Mouse (Mus musculus) liver, adult 2 months (tissue): ENCODE results near the gene Olfml2a. TPM values are rescaled to one million over a fixed set of nuclear protein-coding genes. Genes with fewer than 3 reads are reported as not detected.

Experiments
- DNase-seq: peaks from one replicate; pipeline ENCODE4 v3.0.0-alpha.2; 2011; ENCODE audit warnings: low read depth, low spot score; ENCODE audit errors: extremely low read depth
- H3K27ac ChIP-seq: fragments of 200-500 bp; replicated peaks from 2 replicates; pipeline ENCODE4 v1.5.1; 2012; ENCODE audit warnings: low read depth, mild to moderate bottlenecking, control low read depth, inconsistent platforms, low read length; ENCODE audit not compliant: insufficient read depth
- H3K27me3 ChIP-seq: fragments of 200-500 bp; 2 replicates; pipeline ENCODE4 v1.6.1; 2012; ENCODE audit warnings: mild to moderate bottlenecking, moderate library complexity, low read length, inconsistent platforms; ENCODE audit not compliant: control insufficient read depth, insufficient read depth
- H3K36me3 ChIP-seq: fragments of 200-500 bp; 2 replicates; pipeline ENCODE4 v1.6.1; 2012; ENCODE audit warnings: low read length, inconsistent platforms; ENCODE audit not compliant: control insufficient read depth, insufficient read depth
- H3K4me1 ChIP-seq: fragments of 200-500 bp; 2 replicates; pipeline ENCODE4 v1.6.1; 2011; ENCODE audit warnings: low read length; ENCODE audit not compliant: control insufficient read depth, insufficient read depth
- H3K4me3 ChIP-seq: fragments of 200-500 bp; 2 replicates; pipeline ENCODE4 v1.5.1; 2011; ENCODE audit warnings: low read depth, mild to moderate bottlenecking, control low read depth, low read length, moderate library complexity; ENCODE audit not compliant: insufficient read depth
- H3K79me2 ChIP-seq: fragments of 200-500 bp; 2 replicates; pipeline ENCODE4 v1.6.1; 2012; ENCODE audit warnings: inconsistent platforms, mild to moderate bottlenecking, low read length, moderate library complexity; ENCODE audit not compliant: control insufficient read depth, insufficient read depth
- H3K9ac ChIP-seq: fragments of 200-500 bp; 2 replicates; pipeline ENCODE4 v1.6.1; 2012; ENCODE audit warnings: low read depth, mild to moderate bottlenecking, control low read depth, inconsistent platforms, low read length
- CTCF ChIP-seq: fragments of 200-500 bp; IDR thresholded peaks from 2 replicates; pipeline ENCODE4 v1.5.1; 2011; ENCODE audit warnings: low read depth, low read length, control low read depth
- POLR2A ChIP-seq: fragments of 200-500 bp; IDR thresholded peaks from 2 replicates; pipeline ENCODE4 v1.6.1; 2011; ENCODE audit warnings: low read length, control low read depth; ENCODE audit not compliant: insufficient read depth; ENCODE audit errors: extremely low read depth
- WGBS: fragments of 180-500 bp; shearing (Covaris S2); methylation state at CpG from one replicate; pipeline ENCODE4 v1.1.7; 2018; 5-methylcytosine and 5-hydroxymethylcytosine counted together
- polyA plus RNA-seq: library from polyadenylated mRNA; depleted of rRNA; stranded (reverse); fragments of >200 nt; gene quantifications from 2 replicates; pipeline ENCODE4 v1.2.3, GENCODE M21; 2012
- total RNA-seq: library from RNA; depleted of rRNA; stranded (reverse); fragments of >200 nt; gene quantifications from 2 replicates; pipeline ENCODE4 v1.2.3, GENCODE M21; 2014

The Olfml2a gene
- total and polyA plus RNA-seq, 2 experiments: 0.07 to 0.09 TPM

GRCm38 (mm10) chr2:38970057-38970456 is 38.3 kb downstream of the Olfml2a start:
- no peak for TF ChIP-seq CTCF
- Histone ChIP-seq H3K27ac (no peak overlapping the region), H3K36me3 (no peaks in the 10 kb centered on the region), H3K9ac (no peak overlapping the region), H3K4me1 (no peaks in the 10 kb centered on the region), H3K27me3 (no peaks in the 10 kb centered on the region), H3K79me2 (no peaks in the 10 kb centered on the region), H3K4me3 (no peak overlapping the region)
- no peak for DNase-seq
- 69% methylated on average over 5 of the region's 5 CpGs for WGBS

- Histone ChIP-seq H3K27ac (no peak overlapping the region), H3K79me2 (no peaks in the 10 kb centered on the region), H3K36me3 (no peaks in the 10 kb centered on the region), H3K4me1 (no peaks in the 10 kb centered on the region), H3K27me3 (no peaks in the 10 kb centered on the region), H3K4me3 (no peak overlapping the region), H3K9ac (no peak overlapping the region)
- DNase-seq: no peak
- TF ChIP-seq POLR2A (no peak), CTCF (no peak)
- 46% methylated on average over 2 of the region's 2 CpGs for WGBS
Measured at GRCm38 (mm10) chr2:38973223-38973622, 41.4 kb downstream of the Olfml2a start.

GRCm38 (mm10) chr2:38973701-38974100 is 41.9 kb downstream of the Olfml2a start:
- DNase-seq: no peak
- Histone ChIP-seq H3K27ac (no peak overlapping the region), H3K36me3 (no peaks in the 10 kb centered on the region), H3K27me3 (no peaks in the 10 kb centered on the region), H3K9ac (no peak overlapping the region), H3K4me3 (no peak overlapping the region), H3K4me1 (no peaks in the 10 kb centered on the region), H3K79me2 (no peaks in the 10 kb centered on the region)
- 78% methylated on average over 7 of the region's 7 CpGs for WGBS
- TF ChIP-seq POLR2A (no peak), CTCF (no peak)

GRCm38 (mm10) chr2:38974171-38974570 is 42.4 kb downstream of the Olfml2a start:
- DNase-seq: no peak
- no peak overlapping the region for H3K27ac ChIP-seq
- no peaks in the 10 kb centered on the region for H3K79me2 ChIP-seq
- no peak for TF ChIP-seq CTCF
- TF ChIP-seq POLR2A: no peak
- H3K27me3 ChIP-seq: no peaks in the 10 kb centered on the region
- H3K36me3 ChIP-seq: no peaks in the 10 kb centered on the region
- H3K9ac ChIP-seq: no peak overlapping the region
- no peak overlapping the region for H3K4me3 ChIP-seq
- WGBS: 62% methylated on average over 2 of the region's 2 CpGs
- H3K4me1 ChIP-seq: no peaks in the 10 kb centered on the region

GRCm38 (mm10) chr2:38975181-38975580 is 43.4 kb downstream of the Olfml2a start:
- Histone ChIP-seq H3K4me3 (no peak overlapping the region), H3K9ac (no peak overlapping the region), H3K79me2 (no peaks in the 10 kb centered on the region), H3K27me3 (no peaks in the 10 kb centered on the region), H3K4me1 (no peaks in the 10 kb centered on the region), H3K36me3 (no peaks in the 10 kb centered on the region), H3K27ac (no peak overlapping the region)
- TF ChIP-seq POLR2A: no peak
- no peak for TF ChIP-seq CTCF
- DNase-seq: no peak
- WGBS: 85% methylated on average over 3 of the region's 3 CpGs

- Histone ChIP-seq H3K4me1 (no peaks in the 10 kb centered on the region), H3K4me3 (no peak overlapping the region), H3K79me2 (no peaks in the 10 kb centered on the region), H3K9ac (no peak overlapping the region), H3K27me3 (no peaks in the 10 kb centered on the region), H3K36me3 (no peaks in the 10 kb centered on the region), H3K27ac (no peak overlapping the region)
- DNase-seq: peak; percentile 54
- TF ChIP-seq CTCF: no peak
- TF ChIP-seq POLR2A: no peak
- WGBS: 81% methylated on average over 21 of the region's 21 CpGs
Measured at GRCm38 (mm10) chr2:38975941-38976805, 44.4 kb downstream of the Olfml2a start.
